In the genomic region with DNA sequence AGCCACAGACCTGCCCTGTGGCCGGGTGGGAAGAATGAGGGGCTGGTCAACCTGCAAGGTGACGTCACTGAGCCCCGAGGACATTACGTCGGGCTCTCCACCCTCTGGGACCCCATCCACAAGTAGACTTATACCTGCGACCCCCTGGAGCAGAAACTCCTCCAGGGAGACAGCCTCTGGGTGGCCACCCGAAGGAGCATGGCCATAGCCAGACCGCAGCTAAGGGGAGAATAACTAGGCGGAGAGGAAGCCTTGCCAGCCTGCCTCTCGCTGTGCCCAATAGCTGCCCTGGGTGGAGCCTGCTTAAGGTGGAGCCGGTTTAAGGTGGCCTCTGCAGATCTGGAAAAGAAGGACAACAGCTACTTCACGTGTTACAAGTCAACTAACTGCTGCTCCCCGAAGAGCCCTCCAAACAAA, we compare ENCODE assay signal across 7 mouse cellular contexts. TPM values are rescaled to one million over a fixed set of nuclear protein-coding genes. Genes with fewer than 3 reads are reported as not detected.
DNase-seq lines count a peak whose midpoint lies in the region; ATAC-seq and TF ChIP-seq lines count a peak whose summit lies in the region.

Gene Ldhd (minus strand): TSS at position 270 of the 417 bp plus-strand sequence.

- peaks cover 55% of the 10 kb centered on the region for H3K4me1 ChIP-seq in E14TG2a.4 (replicated peaks; ENCODE audit: low read depth, low read length)
- peaks cover 5% of the 10 kb centered on the region for H3K4me1 ChIP-seq in embryonic facial prominence, embryonic 13.5 days
- no peaks in the 10 kb centered on the region for H3K4me1 ChIP-seq in lung, embryonic 14.5 days (ENCODE audit: insufficient read depth)
- H3K4me1 ChIP-seq in stomach, embryonic 14.5 days (ENCODE audit: control insufficient read depth, insufficient read depth, low read length), result no peaks in the 10 kb centered on the region

- WGBS in embryonic facial prominence, embryonic 13.5 days, result 18% methylated on average over 13 of the region's 13 CpGs
- 18% methylated on average over 13 of the region's 13 CpGs for WGBS in lung, embryonic 14.5 days
- 22% methylated on average over 13 of the region's 13 CpGs for WGBS in stomach, embryonic 14.5 days

- H3K9me3 ChIP-seq in E14TG2a.4 (ENCODE audit: low read length), result peaks cover 7% of the 10 kb centered on the region
- H3K9me3 ChIP-seq in embryonic facial prominence, embryonic 13.5 days, result no peaks in the 10 kb centered on the region
- no peaks in the 10 kb centered on the region for H3K9me3 ChIP-seq in lung, embryonic 14.5 days (ENCODE audit: low read depth, low read length)
- no peaks in the 10 kb centered on the region for H3K9me3 ChIP-seq in stomach, embryonic 14.5 days (ENCODE audit: control insufficient read depth, low read depth, low read length)

- 0 out of 2 replicates have a peak, but pooled peaks have one; percentile 21 for ATAC-seq in embryonic facial prominence, embryonic 13.5 days (ENCODE audit: insufficient number of reproducible peaks, insufficient read depth, low FRiP score, low TSS enrichment, low read depth)
- ATAC-seq in lung, embryonic 14.5 days (ENCODE audit: insufficient read depth), result 0 out of 2 replicates have a peak, but pooled peaks have one; percentile 39
- peak; percentile 39; the same call in 1 of the 2 replicates for ATAC-seq in stomach, embryonic 14.5 days (ENCODE audit: insufficient number of reproducible peaks, insufficient read depth, low FRiP score, low read depth)

- H3K4me2 ChIP-seq in embryonic facial prominence, embryonic 13.5 days, result peak within 1 kb of the TSS; percentile 57
- H3K4me2 ChIP-seq in lung, embryonic 14.5 days, result peak within 1 kb of the TSS; percentile 55
- H3K4me2 ChIP-seq in stomach, embryonic 14.5 days (replicated peaks; ENCODE audit: low read depth, low read length), result peak within 1 kb of the TSS; percentile 35

- peak within 1 kb of the TSS; percentile 68 for H3K4me3 ChIP-seq in E14TG2a.4 (replicated peaks; ENCODE audit: low read length)
- peak within 1 kb of the TSS; percentile 39 for H3K4me3 ChIP-seq in embryonic facial prominence, embryonic 13.5 days
- H3K4me3 ChIP-seq in lung, embryonic 14.5 days (ENCODE audit: low read depth, low read length), result peak within 1 kb of the TSS; percentile 29
- peak within 1 kb of the TSS; percentile 27 for H3K4me3 ChIP-seq in stomach, embryonic 14.5 days (ENCODE audit: low read depth, low read length)

- DNase-seq in adrenal gland, adult (ENCODE audit: inconsistent age in 2 of 2, low spot score in 1 of 2), result peak; percentile 85 to 96
- peak; percentile 36 to 47 for DNase-seq in heart, adult 9 months (ENCODE audit: low spot score in 2 of 2)
- peak; percentile 87 for DNase-seq in kidney, adult 9 months
- DNase-seq in lung, embryonic 14.5 days, result peak; percentile 22

- H3K27me3 ChIP-seq in E14TG2a.4 (ENCODE audit: insufficient read depth, low read length), result peaks cover 37% of the 10 kb centered on the region
- H3K27me3 ChIP-seq in embryonic facial prominence, embryonic 13.5 days, result no peaks in the 10 kb centered on the region
- H3K27me3 ChIP-seq in lung, embryonic 14.5 days (ENCODE audit: insufficient read depth, low read length), result no peaks in the 10 kb centered on the region
- no peaks in the 10 kb centered on the region for H3K27me3 ChIP-seq in stomach, embryonic 14.5 days (ENCODE audit: control insufficient read depth, insufficient read depth, low read length)

- peak within 1 kb of the TSS; percentile 65 for H3K9ac ChIP-seq in embryonic facial prominence, embryonic 13.5 days
- peak within 1 kb of the TSS; percentile 49 for H3K9ac ChIP-seq in lung, embryonic 14.5 days
- H3K9ac ChIP-seq in stomach, embryonic 14.5 days (replicated peaks; ENCODE audit: low read depth, low read length), result no peak within 1 kb of the TSS

- no peak for TF ChIP-seq CTCF in E14TG2a.4 (conservative IDR thresholded peaks at IDR 0.05; ENCODE audit: low read length)
- TF ChIP-seq CTCF in lung, embryonic 14.5 days (IDR thresholded peaks at IDR 0.05; ENCODE audit: low read depth), result no peak

- H3K36me3 ChIP-seq in E14TG2a.4 (ENCODE audit: insufficient read depth, low read length), result no peaks in the 10 kb centered on the region
- peaks cover 25% of the 10 kb centered on the region; the same call in 1 of the 2 replicates for H3K36me3 ChIP-seq in embryonic facial prominence, embryonic 13.5 days
- H3K36me3 ChIP-seq in lung, embryonic 14.5 days (ENCODE audit: insufficient read depth), result 0 out of 2 replicates have a peak, but pooled peaks cover 7% of the 10 kb centered on the region
- no peaks in the 10 kb centered on the region; the same call in 1 of the 2 replicates for H3K36me3 ChIP-seq in stomach, embryonic 14.5 days (ENCODE audit: control insufficient read depth, insufficient read depth, low read length)

- no peak within 1 kb of the TSS for H3K27ac ChIP-seq in embryonic facial prominence, embryonic 13.5 days
- H3K27ac ChIP-seq in lung, embryonic 14.5 days (ENCODE audit: low read depth), result no peak within 1 kb of the TSS
- H3K27ac ChIP-seq in stomach, embryonic 14.5 days (ENCODE audit: low read length), result no peak within 1 kb of the TSS

RNA-seq across cellular contexts. Expression of gene Ldhd, which starts in this region (rescaled TPM):
- polyA plus RNA-seq in embryonic facial prominence, embryonic 13.5 days (2015; fragmentation: Nextera tagmentation; extraction: Ambion mirVana), result 0.41 and 0.44 TPM in 2 replicates
- polyA plus RNA-seq in lung, embryonic 14.5 days (2014; fragmentation: Nextera tagmentation; extraction: Ambion mirVana), result 0.30 TPM in 2 replicates
- 1.3 and 1.5 TPM in 2 replicates for polyA plus RNA-seq in stomach, embryonic 14.5 days (2014; fragmentation: Nextera tagmentation; extraction: Ambion mirVana)

Comparison
In these comparisons a context has a peak if more than half of its experiments do, and no peak if none do; other contexts are left out.
1. Peak in ATAC-seq, H3K4me3 ChIP-seq, H3K9ac ChIP-seq and H3K4me2 ChIP-seq in embryonic facial prominence, embryonic 13.5 days; RNA of the gene not detected or under 1 TPM.
2. Peak in DNase-seq, ATAC-seq, H3K4me3 ChIP-seq, H3K9ac ChIP-seq and H3K4me2 ChIP-seq in lung, embryonic 14.5 days; RNA of the gene not detected or under 1 TPM.
3. DNase-seq: peak in every context shown above with its lines; median percentile 90 in adrenal gland, adult; 87 in kidney, adult 9 months; 42 in heart, adult 9 months; 22 in lung, embryonic 14.5 days.